Comparison of ENCODE assay signal across 9 mouse cellular contexts in the genomic region with DNA sequence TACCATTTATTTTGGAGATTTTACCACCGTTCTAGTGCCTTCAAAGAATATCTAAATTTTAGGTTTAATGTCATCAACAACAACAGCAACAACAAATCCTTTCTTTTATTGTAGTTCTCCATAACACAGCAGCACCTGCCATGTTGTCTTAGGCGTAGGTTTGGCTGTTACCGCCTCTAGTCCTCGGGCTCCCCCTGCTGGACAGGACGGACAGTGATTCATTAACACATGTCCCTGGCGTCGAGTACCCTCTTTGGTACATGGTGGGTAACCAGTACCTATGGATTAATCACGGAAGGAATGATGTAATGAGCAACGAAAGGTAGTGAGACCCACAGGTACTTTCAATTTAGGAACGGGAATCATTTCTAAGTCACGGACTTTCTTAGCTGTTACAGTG. TPM values are rescaled to one million over a fixed set of nuclear protein-coding genes. Genes with fewer than 3 reads are reported as not detected.
DNase-seq lines count a peak whose midpoint lies in the region; ATAC-seq and TF ChIP-seq lines count a peak whose summit lies in the region.
"Had no signal": no experiment of that assay in that cellular context is flagged by ENCODE, and none has a peak within 500 bp of the region (broad histone marks: within the 10 kb centered on the region; RNA-seq: fewer than 3 reads in every experiment).

No protein-coding gene starts in this region.

- TF ChIP-seq CTCF in G1E (IDR thresholded peaks at IDR 0.05; ENCODE audit: low read depth, low read length): peak; percentile 84
- TF ChIP-seq CTCF in bone marrow, adult 2 months (IDR thresholded peaks at IDR 0.05; ENCODE audit: control insufficient read depth, insufficient read depth, low read length): peak; percentile 95

- peaks cover 5% of the 10 kb centered on the region; the same call in 1 of the 2 replicates for H3K27me3 ChIP-seq in G1E (ENCODE audit: insufficient read depth, low read length)
- H3K27me3 ChIP-seq in embryonic facial prominence, embryonic 14.5 days (replicated peaks; ENCODE audit: control insufficient read depth, insufficient read depth, low read length): no peaks in the 10 kb centered on the region
- H3K27me3 ChIP-seq in heart, embryonic 15.5 days: no peaks in the 10 kb centered on the region
- H3K27me3 ChIP-seq in lung, embryonic 16.5 days (ENCODE audit: control insufficient read depth, insufficient read depth, low read depth, low read length): no peaks in the 10 kb centered on the region

- peak; percentile 85 for ATAC-seq in G1E (ENCODE audit: extremely low read depth, insufficient number of reproducible peaks, low FRiP score, poor library complexity, severe bottlenecking)
- 0 out of 2 replicates have a peak, but pooled peaks have one; percentile 70 for ATAC-seq in embryonic facial prominence, embryonic 14.5 days (ENCODE audit: low read depth)
- ATAC-seq in heart, embryonic 15.5 days (replicated peaks; ENCODE audit: insufficient number of reproducible peaks, insufficient read depth, low FRiP score, low read depth): 0 out of 2 replicates have a peak, but pooled peaks have one; percentile 31
- peak; percentile 52; the same call in 1 of the 2 replicates for ATAC-seq in lung, embryonic 16.5 days (ENCODE audit: low read depth)

- 23% methylated on average over 11 of the region's 11 CpGs for WGBS in bone marrow, adult 2 months
- WGBS in embryonic facial prominence, embryonic 14.5 days: 30% methylated on average over 11 of the region's 11 CpGs
- 34% methylated on average over 11 of the region's 11 CpGs for WGBS in heart, embryonic 15.5 days
- WGBS in lung, embryonic 16.5 days: 33% methylated on average over 11 of the region's 11 CpGs

- no peak overlapping the region for H3K4me3 ChIP-seq in G1E (ENCODE audit: low read depth, low read length)
- no peak overlapping the region for H3K4me3 ChIP-seq in bone marrow, adult 2 months (replicated peaks; ENCODE audit: control insufficient read depth, low read depth, low read length)
- H3K4me3 ChIP-seq in embryonic facial prominence, embryonic 14.5 days (ENCODE audit: low read depth, low read length): no peak overlapping the region
- H3K4me3 ChIP-seq in heart, embryonic 15.5 days: no peak overlapping the region
- H3K4me3 ChIP-seq in lung, embryonic 16.5 days (ENCODE audit: low read length): no peak overlapping the region
- H3K4me3 ChIP-seq: lung, embryonic 15.5 days had no signal

- DNase-seq in G1E (ENCODE audit: low spot score): peak; percentile 26
- DNase-seq in embryonic facial prominence, embryonic 14.5 days (ENCODE audit: low spot score): peak; percentile 67
- DNase-seq in layer of hippocampus, adult 11-12 months (ENCODE audit: low spot score): peak; percentile 81
- DNase-seq in right cerebral cortex, adult 18-20 months: peak; percentile 59
- peak; percentile 59 for DNase-seq in urinary bladder, adult 2 months (ENCODE audit: low spot score)

- H3K36me3 ChIP-seq in G1E (replicated peaks): no peaks in the 10 kb centered on the region
- no peaks in the 10 kb centered on the region for H3K36me3 ChIP-seq in embryonic facial prominence, embryonic 14.5 days (ENCODE audit: control insufficient read depth, insufficient read depth, low read length)
- H3K36me3 ChIP-seq in heart, embryonic 15.5 days: no peaks in the 10 kb centered on the region
- H3K36me3 ChIP-seq in lung, embryonic 16.5 days (ENCODE audit: control insufficient read depth, insufficient read depth, low read length): no peaks in the 10 kb centered on the region
- H3K36me3 ChIP-seq: lung, embryonic 15.5 days had no signal

- no peak overlapping the region for H3K9ac ChIP-seq in embryonic facial prominence, embryonic 14.5 days (ENCODE audit: low read depth, low read length)
- no peak overlapping the region for H3K9ac ChIP-seq in heart, embryonic 15.5 days
- H3K9ac ChIP-seq in lung, embryonic 16.5 days (ENCODE audit: low read length): no peak overlapping the region
- H3K9ac ChIP-seq: lung, embryonic 15.5 days had no signal

- no peak overlapping the region for H3K27ac ChIP-seq in bone marrow, adult 2 months (ENCODE audit: control insufficient read depth, insufficient read depth, low read depth, low read length, poor library complexity)
- no peak overlapping the region for H3K27ac ChIP-seq in embryonic facial prominence, embryonic 14.5 days (replicated peaks; ENCODE audit: low read depth, low read length)
- H3K27ac ChIP-seq in heart, embryonic 15.5 days: no peak overlapping the region
- no peak overlapping the region for H3K27ac ChIP-seq in lung, embryonic 16.5 days (ENCODE audit: low read length)
- H3K27ac ChIP-seq: lung, embryonic 15.5 days had no signal

- H3K4me2 ChIP-seq in embryonic facial prominence, embryonic 14.5 days (ENCODE audit: low read depth, low read length): no peak overlapping the region
- H3K4me2 ChIP-seq in heart, embryonic 15.5 days: no peak overlapping the region
- no peak overlapping the region; the same call in 1 of the 2 replicates for H3K4me2 ChIP-seq in lung, embryonic 16.5 days (ENCODE audit: low read depth, low read length)
- H3K4me2 ChIP-seq: lung, embryonic 15.5 days had no signal

- no peaks in the 10 kb centered on the region for H3K9me3 ChIP-seq in G1E (replicated peaks)
- H3K9me3 ChIP-seq in embryonic facial prominence, embryonic 14.5 days (ENCODE audit: control insufficient read depth, low read length): no peaks in the 10 kb centered on the region
- no peaks in the 10 kb centered on the region for H3K9me3 ChIP-seq in heart, embryonic 15.5 days (replicated peaks)
- no peaks in the 10 kb centered on the region for H3K9me3 ChIP-seq in lung, embryonic 16.5 days (ENCODE audit: control insufficient read depth, low read length)
- H3K9me3 ChIP-seq: lung, embryonic 15.5 days had no signal

- no peak for TF ChIP-seq POLR2A in bone marrow, adult 2 months (IDR thresholded peaks at IDR 0.05; ENCODE audit: borderline replicate concordance, control insufficient read depth, low read depth, low read length)

- H3K4me1 ChIP-seq in G1E (ENCODE audit: insufficient read depth, low read depth, low read length): peaks cover 10% of the 10 kb centered on the region
- H3K4me1 ChIP-seq in bone marrow, adult 2 months (ENCODE audit: control insufficient read depth, insufficient read depth, low read length): no peaks in the 10 kb centered on the region
- no peaks in the 10 kb centered on the region for H3K4me1 ChIP-seq in embryonic facial prominence, embryonic 14.5 days (ENCODE audit: control insufficient read depth, insufficient read depth, low read length)
- H3K4me1 ChIP-seq in heart, embryonic 15.5 days (replicated peaks): peaks cover 5% of the 10 kb centered on the region
- peaks cover 4% of the 10 kb centered on the region; the same call in 1 of the 2 replicates for H3K4me1 ChIP-seq in lung, embryonic 16.5 days (replicated peaks; ENCODE audit: control insufficient read depth, insufficient read depth, low read length)

RNA-seq across cellular contexts. Expression of a gene that starts 37.2 kb away (rescaled TPM):
- total RNA-seq in G1E (2014; fragmentation: Nextera tagmentation) (8.2 and 9.3 TPM in 2 replicates), G1E (2017) (14.4 and 14.6 TPM in 2 replicates)
- polyA plus RNA-seq in G1E (2012): 3.1 and 3.9 TPM in 2 replicates
- 7.7 and 14.9 TPM in 2 replicates for polyA plus RNA-seq in bone marrow, adult 2 months (2011; ENCODE audit: insufficient read depth, insufficient read length, low replicate concordance, missing spikeins)
- polyA plus RNA-seq in embryonic facial prominence, embryonic 14.5 days (2014; fragmentation: Nextera tagmentation; extraction: Ambion mirVana): 43.2 and 54.0 TPM in 2 replicates
- polyA plus RNA-seq in heart, embryonic 15.5 days (2015; fragmentation: Nextera tagmentation; extraction: Ambion mirVana): 48.0 and 51.4 TPM in 2 replicates
- 34.0 and 35.5 TPM in 2 replicates for polyA plus RNA-seq in lung, embryonic 16.5 days (2015; fragmentation: Nextera tagmentation; extraction: Ambion mirVana)
- polyA plus RNA-seq in urinary bladder, adult 2 months (2012; rRNA removed): 122 and 125 TPM in 2 replicates

RNA-seq across cellular contexts. Expression of a gene that starts 52.8 kb away (rescaled TPM):
- not detected in 2 replicates for total RNA-seq in G1E (2014; fragmentation: Nextera tagmentation)
- not detected in 2 replicates for total RNA-seq in G1E (2017)
- not detected in 2 replicates for polyA plus RNA-seq in G1E (2012)
- polyA plus RNA-seq in bone marrow, adult 2 months (2011; ENCODE audit: insufficient read depth, insufficient read length, low replicate concordance, missing spikeins): 0.60 and 1.6 TPM in 2 replicates
- 0.81 and 1.7 TPM in 2 replicates for polyA plus RNA-seq in embryonic facial prominence, embryonic 14.5 days (2014; fragmentation: Nextera tagmentation; extraction: Ambion mirVana)
- polyA plus RNA-seq in heart, embryonic 15.5 days (2015; fragmentation: Nextera tagmentation; extraction: Ambion mirVana): 0.16 and 0.39 TPM in 2 replicates
- 0.46 and 0.84 TPM in 2 replicates for polyA plus RNA-seq in lung, embryonic 16.5 days (2015; fragmentation: Nextera tagmentation; extraction: Ambion mirVana)
- polyA plus RNA-seq in urinary bladder, adult 2 months (2012; rRNA removed): 2.0 and 2.2 TPM in 2 replicates

Comparison
In these comparisons a context has a peak if more than half of its experiments do, and no peak if none do; other contexts are left out.
1. ATAC-seq: peak in every context shown above with its lines; median percentile 85 in G1E; 70 in embryonic facial prominence, embryonic 14.5 days; 52 in lung, embryonic 16.5 days; 31 in heart, embryonic 15.5 days.
2. DNase-seq: peak in every context shown above with its lines; median percentile 81 in layer of hippocampus, adult 11-12 months; 67 in embryonic facial prominence, embryonic 14.5 days; 59 in right cerebral cortex, adult 18-20 months; 59 in urinary bladder, adult 2 months; 26 in G1E.